Mouse (Mus musculus): ENCODE measurements around the gene Cdk17.

DNA sequence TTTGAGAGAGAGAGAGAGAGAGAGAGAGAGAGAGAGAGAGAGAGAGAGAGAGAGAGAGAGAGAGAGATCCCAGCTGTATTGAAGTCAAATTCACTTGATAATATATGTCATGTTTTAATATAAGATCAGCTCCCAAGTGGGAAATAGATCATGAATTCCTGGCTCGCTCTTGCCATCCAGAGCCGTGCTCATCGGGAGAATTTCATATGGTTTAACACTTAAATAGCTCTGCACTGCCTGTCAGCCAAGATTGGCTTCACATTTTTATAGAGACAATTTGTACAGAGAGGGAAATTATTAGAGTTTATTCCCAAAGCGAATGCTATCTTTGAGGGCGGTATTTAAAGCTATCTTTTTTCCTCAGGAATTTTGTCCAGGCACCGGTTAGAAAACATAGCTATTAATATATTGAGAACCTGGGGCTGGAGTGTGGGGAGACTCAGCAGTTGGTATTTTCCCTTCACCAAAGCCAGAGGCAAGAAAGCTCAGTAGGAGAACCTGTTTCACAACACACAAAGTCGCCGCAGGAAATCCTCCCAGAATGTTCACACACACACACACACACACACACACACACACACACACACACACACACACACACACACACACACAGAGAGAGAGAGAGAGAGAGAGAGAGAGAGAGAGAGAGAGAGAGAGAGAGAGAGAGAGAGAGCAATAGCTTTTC is 17.9 kb upstream of the Cdk17 start:
- TF ChIP-seq POLR2A (IDR thresholded peaks at IDR 0.05; ENCODE audit: low read depth, low read length) (no peak), CTCF (IDR thresholded peaks at IDR 0.05; ENCODE audit: extremely low read depth, insufficient read length, insufficient replicate concordance, low read depth, low read length) (no peak)

All from small intestine, adult 2 months (tissue).